Mouse (Mus musculus) kidney, adult 2 months (tissue): ENCODE measurements around the gene 1700016C15Rik.

Experiments
- CTCF ChIP-seq: fragments of 200-500 bp; conservative IDR thresholded peaks from 2 replicates; pipeline ENCODE4 v1.5.1; 2011; ENCODE audit warnings: low read depth, mild to moderate bottlenecking, control low read depth, low read length, moderate library complexity, mixed read lengths; ENCODE audit not compliant: insufficient read depth, insufficient read length
- POLR2A ChIP-seq: fragments of 200-500 bp; IDR thresholded peaks from one replicate; pipeline ENCODE4 v1.6.1; 2011; ENCODE audit warnings: low read depth, low read length, control low read depth

- TF ChIP-seq CTCF (no peak), POLR2A (no peak)
Observed at GRCm38 (mm10) chr1:177731973-177732372, 2.4 kb downstream of the 1700016C15Rik start.
